Mouse (Mus musculus): ENCODE results near the gene S1pr4. TPM values are rescaled to one million over a fixed set of nuclear protein-coding genes. Genes with fewer than 3 reads are reported as not detected.

S1pr4 gene
- polyA plus RNA-seq, 1 experiment: 4.9 TPM

DNA sequence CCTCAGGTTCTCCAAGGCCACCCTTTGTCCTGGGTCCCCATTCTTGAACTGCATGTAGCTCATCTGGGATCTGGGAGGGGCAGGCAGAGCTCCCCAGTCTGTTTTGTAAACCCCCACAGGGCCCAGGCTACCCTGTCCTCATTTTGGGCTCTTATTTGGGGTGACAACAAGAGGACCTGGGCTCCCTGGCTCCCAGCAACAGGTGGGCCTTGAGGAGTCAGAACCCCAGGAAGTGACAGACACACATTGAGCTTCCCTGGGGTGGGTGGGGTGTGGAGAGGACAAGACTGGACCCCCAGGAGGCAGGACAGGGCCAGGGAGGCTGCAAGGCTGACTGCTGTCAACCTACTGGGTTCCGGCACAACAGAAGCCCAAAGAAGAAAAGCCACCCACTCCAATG lies 43.7 kb upstream of the S1pr4 start:
- peaks cover 30% of the 10 kb centered on the region for H3K4me1 ChIP-seq (ENCODE audit: control insufficient read depth, insufficient read depth, low read length)
- no peak for DNase-seq
- TF ChIP-seq POLR2A (IDR thresholded peaks at IDR 0.05; ENCODE audit: low read depth, low read length) (no peak), CTCF (conservative IDR thresholded peaks at IDR 0.05; ENCODE audit: insufficient read depth, insufficient read length, low read depth, low read length) (no peak)
- no peaks in the 10 kb centered on the region for H3K27me3 ChIP-seq (replicated peaks; ENCODE audit: control insufficient read depth, insufficient read depth, low read length)
- H3K27ac ChIP-seq (ENCODE audit: insufficient read depth, low read depth, low read length): no peak overlapping the region
- H3K36me3 ChIP-seq (ENCODE audit: control insufficient read depth, insufficient read depth, low read length): no peaks in the 10 kb centered on the region
- WGBS: 75% methylated on average over 1 of the region's 1 CpGs
- H3K4me3 ChIP-seq (ENCODE audit: insufficient read depth, low read depth, low read length): peak overlapping the region; percentile 93

DNA sequence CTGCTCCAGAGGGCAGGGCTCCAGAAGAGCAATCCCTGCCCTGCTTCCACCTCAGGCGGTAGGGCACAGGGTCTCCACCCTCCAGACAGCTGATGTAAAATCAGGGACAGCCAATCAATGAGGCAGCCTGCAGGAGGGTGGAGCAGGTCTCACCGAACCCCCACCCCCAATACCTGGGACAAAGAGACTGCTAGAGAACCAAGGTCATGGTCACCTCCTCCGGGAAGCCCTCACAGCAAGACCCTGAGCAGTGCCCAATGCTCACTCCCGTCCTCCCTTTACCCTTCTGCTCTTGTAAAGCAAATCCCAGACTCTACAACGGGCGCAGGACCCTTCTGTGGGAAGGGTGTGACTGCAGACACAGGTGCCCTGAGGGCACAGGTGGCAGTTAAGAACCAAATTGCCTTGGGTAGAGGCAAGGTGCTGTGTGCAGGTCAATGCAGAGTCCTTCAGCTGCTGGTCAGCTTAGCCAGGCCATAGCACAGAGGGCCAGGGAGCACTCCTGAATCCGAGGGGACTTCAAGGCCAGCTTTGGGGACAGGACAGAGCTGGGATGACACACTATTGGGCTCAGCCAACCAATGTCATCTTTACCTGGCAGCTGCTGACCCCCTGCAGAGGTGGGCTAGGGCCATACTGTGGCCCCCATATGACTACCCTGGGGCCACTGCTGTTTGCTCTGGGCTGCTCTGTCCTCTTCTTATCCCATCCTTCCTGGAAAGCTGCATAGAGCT lies 43.0 kb upstream of the S1pr4 start:
- no peaks in the 10 kb centered on the region for H3K27me3 ChIP-seq (replicated peaks; ENCODE audit: control insufficient read depth, insufficient read depth, low read length)
- no peaks in the 10 kb centered on the region for H3K36me3 ChIP-seq (ENCODE audit: control insufficient read depth, insufficient read depth, low read length)
- DNase-seq: no peak
- TF ChIP-seq POLR2A (IDR thresholded peaks at IDR 0.05; ENCODE audit: low read depth, low read length) (no peak), CTCF (conservative IDR thresholded peaks at IDR 0.05; ENCODE audit: insufficient read depth, insufficient read length, low read depth, low read length) (no peak)
- WGBS: 63% methylated on average over 7 of the region's 7 CpGs
- H3K27ac ChIP-seq (ENCODE audit: insufficient read depth, low read depth, low read length): peak overlapping the region; percentile 73
- H3K4me1 ChIP-seq (ENCODE audit: control insufficient read depth, insufficient read depth, low read length): peaks cover 30% of the 10 kb centered on the region
- H3K4me3 ChIP-seq (ENCODE audit: insufficient read depth, low read depth, low read length): no peak overlapping the region

DNA sequence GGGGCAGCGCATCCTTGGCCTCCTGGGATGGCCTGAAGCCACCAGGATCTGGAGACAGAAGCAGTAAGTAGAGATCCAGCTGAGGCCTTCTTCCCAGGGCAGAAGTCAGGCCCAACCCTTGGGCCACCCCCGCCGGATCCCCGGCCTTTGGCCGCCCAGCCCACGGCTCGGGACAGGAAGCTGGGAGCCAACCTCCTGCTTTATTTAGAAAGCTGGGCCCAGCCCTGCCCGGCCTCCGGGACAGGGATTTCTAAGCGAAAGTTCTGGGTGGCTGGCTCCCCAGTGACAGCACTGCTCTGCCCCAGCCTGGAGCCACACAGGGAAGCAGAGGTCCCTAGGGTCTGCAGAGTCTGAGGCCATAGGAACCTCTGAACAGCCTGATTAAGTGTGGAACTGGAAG lies 41.9 kb upstream of the S1pr4 start:
- peak; percentile 88 for DNase-seq
- no peaks in the 10 kb centered on the region for H3K27me3 ChIP-seq (replicated peaks; ENCODE audit: control insufficient read depth, insufficient read depth, low read length)
- H3K36me3 ChIP-seq (ENCODE audit: control insufficient read depth, insufficient read depth, low read length): no peaks in the 10 kb centered on the region
- H3K27ac ChIP-seq (ENCODE audit: insufficient read depth, low read depth, low read length): peak overlapping the region; percentile 73
- peaks cover 30% of the 10 kb centered on the region for H3K4me1 ChIP-seq (ENCODE audit: control insufficient read depth, insufficient read depth, low read length)
- TF ChIP-seq POLR2A (IDR thresholded peaks at IDR 0.05; ENCODE audit: low read depth, low read length) (no peak), CTCF (conservative IDR thresholded peaks at IDR 0.05; ENCODE audit: insufficient read depth, insufficient read length, low read depth, low read length) (no peak)
- 22% methylated on average over 10 of the region's 10 CpGs for WGBS
- peak overlapping the region; percentile 9; the same call in 1 of the 2 replicates for H3K4me3 ChIP-seq (ENCODE audit: insufficient read depth, low read depth, low read length)

DNA sequence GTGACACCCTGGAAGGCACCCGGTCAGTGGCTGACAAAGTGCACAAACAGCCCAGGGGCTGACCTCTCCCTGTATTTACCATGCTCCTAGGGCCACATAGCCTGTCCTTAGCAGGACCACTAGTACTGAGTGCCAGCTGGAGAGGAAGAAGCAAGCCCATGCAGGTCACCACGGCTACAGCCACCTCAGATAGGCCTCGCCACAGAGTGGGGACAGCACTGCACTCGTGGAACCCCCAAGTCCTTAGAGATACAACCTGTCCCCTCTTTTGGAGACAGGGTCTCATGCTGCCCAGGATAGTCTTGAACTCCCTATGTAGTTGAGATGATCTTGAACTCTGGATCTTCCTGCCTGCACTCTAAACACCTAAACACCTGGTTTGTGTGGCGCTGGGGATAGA lies 41.4 kb upstream of the S1pr4 start:
- H3K36me3 ChIP-seq (ENCODE audit: control insufficient read depth, insufficient read depth, low read length): no peaks in the 10 kb centered on the region
- H3K4me3 ChIP-seq (ENCODE audit: insufficient read depth, low read depth, low read length): no peak overlapping the region
- H3K4me1 ChIP-seq (ENCODE audit: control insufficient read depth, insufficient read depth, low read length): peaks cover 30% of the 10 kb centered on the region
- TF ChIP-seq CTCF (conservative IDR thresholded peaks at IDR 0.05; ENCODE audit: insufficient read depth, insufficient read length, low read depth, low read length): no peak
- TF ChIP-seq POLR2A (IDR thresholded peaks at IDR 0.05; ENCODE audit: low read depth, low read length): no peak
- no peak for DNase-seq
- peak overlapping the region; percentile 65 for H3K27ac ChIP-seq (ENCODE audit: insufficient read depth, low read depth, low read length)
- 57% methylated on average over 5 of the region's 5 CpGs for WGBS
- H3K27me3 ChIP-seq (replicated peaks; ENCODE audit: control insufficient read depth, insufficient read depth, low read length): no peaks in the 10 kb centered on the region

DNA sequence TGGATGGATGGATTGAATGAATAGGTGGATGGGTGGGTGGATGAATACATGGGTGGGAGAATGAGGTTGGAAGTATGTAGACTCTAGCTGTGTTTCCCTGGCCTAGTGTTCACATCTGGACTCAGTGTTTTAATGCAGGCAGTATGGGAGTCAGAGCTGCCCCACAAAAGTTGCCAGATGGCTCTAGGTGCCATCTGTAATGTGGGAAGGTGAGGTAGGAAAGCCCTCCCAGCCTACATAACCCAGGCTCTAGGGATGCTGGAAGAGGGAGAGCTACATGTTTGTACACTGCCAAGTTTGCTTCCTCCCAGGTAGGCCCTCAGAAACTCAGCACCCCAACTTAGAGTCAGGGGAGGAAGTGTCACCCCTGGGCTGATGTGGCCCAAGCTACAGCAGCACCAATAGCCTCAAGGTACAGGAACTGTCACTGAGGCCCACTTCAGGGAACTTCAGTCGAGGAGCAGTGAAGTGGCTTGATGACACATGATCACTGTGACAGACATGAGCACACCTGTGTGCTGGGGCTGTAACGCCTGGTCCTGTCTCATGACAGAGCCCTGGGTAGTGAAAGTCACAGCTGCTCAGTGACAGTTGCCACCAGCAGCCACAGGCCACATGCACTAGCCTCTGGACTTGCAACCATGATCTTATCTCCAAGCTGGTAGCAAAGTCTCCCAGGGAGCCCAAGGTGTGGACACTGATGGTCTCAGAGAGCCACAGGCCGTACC lies 38.6 kb upstream of the S1pr4 start:
- Histone ChIP-seq H3K27ac (ENCODE audit: insufficient read depth, low read depth, low read length) (no peak overlapping the region), H3K36me3 (ENCODE audit: control insufficient read depth, insufficient read depth, low read length) (no peaks in the 10 kb centered on the region), H3K4me3 (ENCODE audit: insufficient read depth, low read depth, low read length) (no peak overlapping the region), H3K4me1 (ENCODE audit: control insufficient read depth, insufficient read depth, low read length) (peaks cover 23% of the 10 kb centered on the region), H3K27me3 (replicated peaks; ENCODE audit: control insufficient read depth, insufficient read depth, low read length) (no peaks in the 10 kb centered on the region)
- TF ChIP-seq POLR2A (IDR thresholded peaks at IDR 0.05; ENCODE audit: low read depth, low read length): no peak
- DNase-seq: no peak
- 74% methylated on average over 3 of the region's 3 CpGs for WGBS

DNA sequence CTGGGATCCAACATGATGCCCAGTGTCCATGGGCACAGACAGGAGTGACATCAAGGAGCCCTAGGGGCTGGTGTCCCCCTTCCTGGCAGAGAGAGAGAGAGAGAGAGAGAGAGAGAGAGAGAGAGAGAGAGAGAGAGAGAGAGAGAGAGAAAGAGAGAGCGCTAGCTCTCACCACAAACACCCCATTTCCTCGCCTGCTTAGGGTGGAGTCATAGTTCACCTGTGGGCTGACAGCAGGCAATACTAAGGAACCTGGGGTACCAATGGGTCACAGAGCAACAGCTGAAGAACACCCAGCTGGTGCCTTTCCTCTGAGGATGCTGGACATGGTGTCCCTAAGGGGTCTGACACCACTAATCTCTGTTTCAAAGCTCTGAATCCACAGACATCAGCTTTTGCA lies 37.5 kb upstream of the S1pr4 start:
- peaks cover 12% of the 10 kb centered on the region for H3K4me1 ChIP-seq (ENCODE audit: control insufficient read depth, insufficient read depth, low read length)
- TF ChIP-seq CTCF (conservative IDR thresholded peaks at IDR 0.05; ENCODE audit: insufficient read depth, insufficient read length, low read depth, low read length): no peak
- H3K4me3 ChIP-seq (ENCODE audit: insufficient read depth, low read depth, low read length): no peak overlapping the region
- no peak overlapping the region for H3K27ac ChIP-seq (ENCODE audit: insufficient read depth, low read depth, low read length)
- 91% methylated on average over 2 of the region's 2 CpGs for WGBS
- no peaks in the 10 kb centered on the region for H3K36me3 ChIP-seq (ENCODE audit: control insufficient read depth, insufficient read depth, low read length)
- H3K27me3 ChIP-seq (replicated peaks; ENCODE audit: control insufficient read depth, insufficient read depth, low read length): no peaks in the 10 kb centered on the region
- DNase-seq: no peak

DNA sequence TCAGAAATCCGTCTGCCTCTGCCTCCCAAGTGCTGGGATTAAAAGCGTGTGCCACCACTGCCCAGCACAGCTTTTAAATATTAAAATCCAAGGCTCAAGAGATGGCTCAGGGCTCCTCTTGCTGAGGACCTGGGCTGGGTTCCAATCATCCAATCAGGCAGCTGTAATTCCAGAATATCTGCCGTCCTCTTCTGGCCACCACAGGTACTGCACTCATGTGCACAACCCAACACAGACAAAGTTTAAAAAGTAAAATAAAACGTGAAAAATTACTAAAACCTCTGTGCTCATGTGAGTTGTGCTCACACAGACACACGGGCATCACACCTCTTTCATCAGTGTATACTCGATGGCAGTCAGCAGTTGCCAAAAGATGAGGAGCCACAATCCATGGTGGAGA lies 36.8 kb upstream of the S1pr4 start:
- no peak for DNase-seq
- TF ChIP-seq POLR2A (IDR thresholded peaks at IDR 0.05; ENCODE audit: low read depth, low read length): no peak
- peak; percentile 51 for TF ChIP-seq CTCF (conservative IDR thresholded peaks at IDR 0.05; ENCODE audit: insufficient read depth, insufficient read length, low read depth, low read length)
- WGBS: 80% methylated on average over 6 of the region's 6 CpGs

More for the DNA sequence above, 36.8 kb upstream of the S1pr4 start:
- no peak overlapping the region for H3K27ac ChIP-seq (ENCODE audit: insufficient read depth, low read depth, low read length)
- H3K27me3 ChIP-seq (replicated peaks; ENCODE audit: control insufficient read depth, insufficient read depth, low read length): no peaks in the 10 kb centered on the region
- H3K4me3 ChIP-seq (ENCODE audit: insufficient read depth, low read depth, low read length): no peak overlapping the region
- H3K36me3 ChIP-seq (ENCODE audit: control insufficient read depth, insufficient read depth, low read length): no peaks in the 10 kb centered on the region
- H3K4me1 ChIP-seq (ENCODE audit: control insufficient read depth, insufficient read depth, low read length): peaks cover 7% of the 10 kb centered on the region; the same call in 1 of the 2 replicates

Data from kidney, adult 2 months (tissue).